Mouse (Mus musculus) midbrain, embryonic 12.5 days (tissue): Measurements from ENCODE around the gene Vangl2. TPM values are rescaled to one million over a fixed set of nuclear protein-coding genes. Genes with fewer than 3 reads are reported as not detected.

ENCODE experiments used
- ATAC-seq: fragments of 200-750 bp; cut with Nextera tagmentation; 2 replicates; pipeline ENCODE4 v1.8.0; 2017; ENCODE audit warnings: low read depth, moderate TSS enrichment, moderate library complexity; ENCODE audit not compliant: low FRiP score
- H3K27ac ChIP-seq: fragments of 300-500 bp; sonication (generic); replicated peaks from 2 replicates; pipeline ENCODE4 v1.5.1; 2016; ENCODE audit warnings: mild to moderate bottlenecking
- H3K27me3 ChIP-seq: fragments of 300-500 bp; sonication (generic); 2 replicates; pipeline ENCODE4 v1.6.1; 2016; ENCODE audit warnings: mild to moderate bottlenecking
- H3K36me3 ChIP-seq: fragments of 300-500 bp; sonication (generic); 2 replicates; pipeline ENCODE4 v1.6.1; 2016
- H3K4me1 ChIP-seq: fragments of 300-500 bp; sonication (generic); 2 replicates; pipeline ENCODE4 v1.6.1; 2016
- H3K4me2 ChIP-seq: fragments of 300-500 bp; sonication (generic); replicated peaks from 2 replicates; pipeline ENCODE4 v1.6.1; 2016; ENCODE audit warnings: mild to moderate bottlenecking, moderate library complexity
- H3K4me3 ChIP-seq: fragments of 300-500 bp; sonication (generic); 2 replicates; pipeline ENCODE4 v1.5.1; 2016; ENCODE audit warnings: mild to moderate bottlenecking
- H3K9ac ChIP-seq: fragments of 300-500 bp; sonication (generic); replicated peaks from 2 replicates; pipeline ENCODE4 v1.6.1; 2016; ENCODE audit warnings: mild to moderate bottlenecking, moderate library complexity
- H3K9me3 ChIP-seq: fragments of 300-500 bp; sonication (generic); 2 replicates; pipeline ENCODE4 v1.6.1; 2016; ENCODE audit warnings: mild to moderate bottlenecking
- WGBS: fragments of 180-500 bp; shearing (Covaris S2); methylation state at CpG from one replicate; pipeline ENCODE4 v1.1.7; 2016; 5-methylcytosine and 5-hydroxymethylcytosine counted together
- polyA plus RNA-seq: library from polyadenylated mRNA; unstranded; fragments of >200 nt; fragmentation: Nextera tagmentation; extraction: Ambion mirVana; gene quantifications from 2 replicates; pipeline ENCODE4 v1.2.1, GENCODE M21; 2016

Gene Vangl2
- polyA plus RNA-seq, 1 experiment from 2014 or later: 56.9 TPM

- 1% methylated on average over 43 of the region's 54 CpGs for WGBS
- Histone ChIP-seq H3K27me3 (no peaks in the 10 kb centered on the region), H3K9ac (peak overlapping the region; percentile 93), H3K4me1 (peaks cover 61% of the 10 kb centered on the region), H3K4me3 (peak overlapping the region; percentile 92), H3K27ac (peak overlapping the region; percentile 97), H3K9me3 (no peaks in the 10 kb centered on the region), H3K36me3 (peaks cover 7% of the 10 kb centered on the region), H3K4me2 (peak overlapping the region; percentile 81)
- ATAC-seq: peak; percentile 89
Measured at GRCm38 (mm10) chr1:172027010-172027808, 1.0 kb downstream of the Vangl2 start.

GRCm38 (mm10) chr1:172026201-172026901 is 1.9 kb downstream of the Vangl2 start:
- no peaks in the 10 kb centered on the region for H3K9me3 ChIP-seq
- H3K4me1 ChIP-seq: peaks cover 68% of the 10 kb centered on the region
- under 1% methylated on average over 23 of the region's 23 CpGs for WGBS
- peak overlapping the region; percentile 93 for H3K9ac ChIP-seq
- H3K27ac ChIP-seq: peak overlapping the region; percentile 97
- peak overlapping the region; percentile 81 for H3K4me2 ChIP-seq
- peak overlapping the region; percentile 92 for H3K4me3 ChIP-seq
- peak; percentile 64 for ATAC-seq
- peaks cover 13% of the 10 kb centered on the region for H3K36me3 ChIP-seq
- no peaks in the 10 kb centered on the region for H3K27me3 ChIP-seq

GRCm38 (mm10) chr1:172025201-172025904 is 2.9 kb downstream of the Vangl2 start:
- H3K27me3 ChIP-seq: no peaks in the 10 kb centered on the region
- H3K9me3 ChIP-seq: no peaks in the 10 kb centered on the region
- H3K36me3 ChIP-seq: peaks cover 19% of the 10 kb centered on the region
- peak overlapping the region; percentile 97 for H3K27ac ChIP-seq
- H3K4me3 ChIP-seq: peak overlapping the region; percentile 92
- peak overlapping the region; percentile 93 for H3K9ac ChIP-seq
- H3K4me1 ChIP-seq: peaks cover 75% of the 10 kb centered on the region
- ATAC-seq: no peak
- 14% methylated on average over 8 of the region's 8 CpGs for WGBS
- peak overlapping the region; percentile 81 for H3K4me2 ChIP-seq

- Histone ChIP-seq H3K27ac (peak overlapping the region; percentile 97), H3K4me3 (peak overlapping the region; percentile 92), H3K4me1 (peaks cover 79% of the 10 kb centered on the region), H3K27me3 (no peaks in the 10 kb centered on the region), H3K9me3 (no peaks in the 10 kb centered on the region), H3K9ac (peak overlapping the region; percentile 93), H3K36me3 (peaks cover 19% of the 10 kb centered on the region), H3K4me2 (peak overlapping the region; percentile 81)
- WGBS: 10% methylated on average over 9 of the region's 9 CpGs
- no peak for ATAC-seq
Measured at GRCm38 (mm10) chr1:172024140-172024895, 3.9 kb downstream of the Vangl2 start.

- ATAC-seq: no peak
- Histone ChIP-seq H3K4me3 (no peak overlapping the region), H3K4me2 (peak overlapping the region; percentile 54; the same call in 1 of the 2 replicates), H3K27ac (peak overlapping the region; percentile 99), H3K9ac (peak overlapping the region; percentile 44), H3K36me3 (peaks cover 23% of the 10 kb centered on the region), H3K27me3 (no peaks in the 10 kb centered on the region), H3K9me3 (no peaks in the 10 kb centered on the region), H3K4me1 (peaks cover 93% of the 10 kb centered on the region)
- 72% methylated on average over 10 of the region's 10 CpGs for WGBS
Measured at GRCm38 (mm10) chr1:172019863-172020521, 8.3 kb downstream of the Vangl2 start.

GRCm38 (mm10) chr1:172019339-172019738 is 8.9 kb downstream of the Vangl2 start:
- no peak for ATAC-seq
- Histone ChIP-seq H3K9ac (peak overlapping the region; percentile 24; the same call in 1 of the 2 replicates), H3K27ac (peak overlapping the region; percentile 99), H3K36me3 (peaks cover 23% of the 10 kb centered on the region), H3K4me3 (no peak overlapping the region), H3K27me3 (no peaks in the 10 kb centered on the region), H3K4me2 (0 out of 2 replicates have a peak overlapping the region, but pooled peaks have one; percentile 54), H3K4me1 (peaks cover 93% of the 10 kb centered on the region), H3K9me3 (no peaks in the 10 kb centered on the region)
- WGBS: 91% methylated on average over 4 of the region's 4 CpGs

- peak overlapping the region; percentile 99 for H3K27ac ChIP-seq
- no peak overlapping the region for H3K9ac ChIP-seq
- H3K9me3 ChIP-seq: no peaks in the 10 kb centered on the region
- H3K4me1 ChIP-seq: peaks cover 93% of the 10 kb centered on the region
- 68% methylated on average over 9 of the region's 9 CpGs for WGBS
- H3K27me3 ChIP-seq: no peaks in the 10 kb centered on the region
- H3K4me2 ChIP-seq: peak overlapping the region; percentile 54
- ATAC-seq: no peak
- H3K36me3 ChIP-seq: peaks cover 21% of the 10 kb centered on the region
- no peak overlapping the region for H3K4me3 ChIP-seq
Measured at GRCm38 (mm10) chr1:172018336-172019311, 9.6 kb downstream of the Vangl2 start.

GRCm38 (mm10) chr1:172017517-172018070 is 10.7 kb downstream of the Vangl2 start:
- H3K9ac ChIP-seq: peak overlapping the region; percentile 59
- H3K4me1 ChIP-seq: peaks cover 95% of the 10 kb centered on the region
- H3K4me2 ChIP-seq: peak overlapping the region; percentile 54
- H3K27me3 ChIP-seq: no peaks in the 10 kb centered on the region
- ATAC-seq: no peak
- WGBS: 44% methylated on average over 6 of the region's 6 CpGs
- H3K9me3 ChIP-seq: no peaks in the 10 kb centered on the region
- H3K27ac ChIP-seq: peak overlapping the region; percentile 99
- peak overlapping the region; percentile 23; the same call in 1 of the 2 replicates for H3K4me3 ChIP-seq
- H3K36me3 ChIP-seq: peaks cover 27% of the 10 kb centered on the region

GRCm38 (mm10) chr1:172016660-172017516 is 11.4 kb downstream of the Vangl2 start:
- Histone ChIP-seq H3K4me1 (peaks cover 94% of the 10 kb centered on the region), H3K36me3 (peaks cover 25% of the 10 kb centered on the region), H3K4me2 (peak overlapping the region; percentile 54), H3K9me3 (no peaks in the 10 kb centered on the region), H3K27ac (peak overlapping the region; percentile 99), H3K4me3 (peak overlapping the region; percentile 24), H3K27me3 (no peaks in the 10 kb centered on the region), H3K9ac (peak overlapping the region; percentile 59)
- WGBS: 4% methylated on average over 6 of the region's 6 CpGs
- ATAC-seq: peak; percentile 88
